Mouse (Mus musculus) retina, embryonic 14.5 days (tissue): ENCODE results near the gene Rnls.

Experiments
- DNase-seq: peaks from one replicate; pipeline ENCODE4 v3.0.0-alpha.2; 2015; ENCODE audit warnings: low spot score

Rnls gene

GRCm38 (mm10) chr19:33179595-33179994 is 212.5 kb downstream of the Rnls start:
- no peak for DNase-seq

DNA sequence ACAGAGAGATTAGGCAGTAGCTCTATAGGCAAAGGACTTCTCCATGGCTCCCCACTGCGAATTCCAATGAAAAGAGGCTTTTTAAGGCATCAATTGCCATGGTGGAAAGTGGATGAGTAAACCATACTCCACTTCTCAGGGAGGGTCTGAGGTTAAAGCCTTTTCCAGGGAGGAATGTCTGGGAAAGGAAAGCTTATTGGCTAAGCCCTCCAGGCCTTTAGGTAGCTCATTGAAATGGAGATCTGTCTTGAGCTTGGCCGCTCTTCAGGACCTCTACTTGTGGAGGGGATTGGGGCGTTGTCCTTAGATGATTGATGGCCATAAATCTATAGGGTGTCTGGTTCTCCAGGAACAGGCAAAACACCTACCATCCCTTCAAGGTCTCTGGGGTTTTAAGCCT is 213.2 kb downstream of the Rnls start:
- no peak for DNase-seq

GRCm38 (mm10) chr19:33178367-33178766 is 213.7 kb downstream of the Rnls start:
- DNase-seq = no peak

DNA sequence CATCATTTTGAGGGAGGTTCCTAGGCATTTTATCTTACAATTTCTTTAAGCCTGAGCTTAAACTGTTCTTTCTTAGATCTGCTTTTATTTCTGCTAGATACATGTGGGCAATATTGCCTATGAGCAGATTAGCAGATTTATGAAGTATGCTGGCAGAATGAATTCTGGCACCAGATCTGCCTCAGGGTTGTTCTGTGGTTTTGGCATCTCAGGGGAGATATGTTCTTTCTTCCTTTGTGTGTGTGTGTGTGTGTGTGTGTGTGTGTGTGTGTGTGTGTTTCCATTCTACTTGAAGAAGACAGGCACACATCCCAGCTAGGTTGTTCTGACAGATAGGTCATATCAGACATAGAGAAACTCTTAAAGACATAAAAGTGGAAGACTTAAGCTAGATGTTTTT is 218.1 kb downstream of the Rnls start:
- no peak for DNase-seq

- DNase-seq = peak; percentile 28
These were observed 222.2 kb downstream of the Rnls start for GRCm38 (mm10) chr19:33169881-33170280.

GRCm38 (mm10) chr19:33167528-33168264 is 224.4 kb downstream of the Rnls start:
- DNase-seq = no peak

GRCm38 (mm10) chr19:33164801-33165200 is 227.3 kb downstream of the Rnls start:
- DNase-seq = no peak

DNA sequence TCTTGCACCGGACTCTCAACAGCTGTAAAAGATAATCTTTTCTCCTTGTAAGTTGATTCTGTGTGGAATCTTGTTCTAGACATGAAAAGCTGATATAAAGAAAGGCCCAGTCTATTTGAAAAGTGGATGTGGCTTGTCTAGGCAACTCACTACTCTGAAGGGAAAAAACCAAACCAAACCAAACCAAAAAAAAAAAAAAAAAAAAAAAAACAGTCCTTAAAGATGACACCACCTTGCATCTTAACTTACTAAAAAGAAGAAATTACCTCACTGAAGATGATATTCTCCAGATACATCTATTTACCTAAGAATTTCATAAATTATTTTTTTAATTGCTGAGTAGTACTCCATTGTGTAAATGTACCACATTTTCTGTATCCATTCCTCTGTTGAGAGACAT is 230.2 kb downstream of the Rnls start:
- no peak for DNase-seq

GRCm38 (mm10) chr19:33159897-33160296 is 232.2 kb downstream of the Rnls start:
- no peak for DNase-seq

DNA sequence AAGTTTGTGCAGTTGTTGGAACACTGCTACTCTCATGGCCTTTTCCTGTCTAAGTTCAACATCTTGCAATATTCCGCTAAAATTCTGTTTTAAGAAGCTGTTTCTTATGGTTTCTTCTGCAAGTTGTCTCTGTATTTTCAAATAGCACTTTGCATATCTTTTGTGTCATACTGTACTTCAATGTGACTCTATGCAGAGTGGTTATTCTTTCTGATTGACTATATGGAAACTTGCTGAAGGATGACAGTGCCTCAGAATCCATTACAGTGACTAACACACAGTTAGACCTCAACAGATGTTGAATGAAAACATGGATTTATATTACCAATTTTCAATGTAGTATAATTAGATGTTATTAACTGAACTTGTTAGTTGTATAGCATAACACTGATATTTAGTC is 232.9 kb downstream of the Rnls start:
- DNase-seq = no peak

GRCm38 (mm10) chr19:33158234-33158633 is 233.9 kb downstream of the Rnls start:
- no peak for DNase-seq

- no peak for DNase-seq
These were observed 243.7 kb downstream of the Rnls start for GRCm38 (mm10) chr19:33148411-33148810.

- no peak for DNase-seq
These were observed 248.9 kb downstream of the Rnls start for GRCm38 (mm10) chr19:33143198-33143597.

DNA sequence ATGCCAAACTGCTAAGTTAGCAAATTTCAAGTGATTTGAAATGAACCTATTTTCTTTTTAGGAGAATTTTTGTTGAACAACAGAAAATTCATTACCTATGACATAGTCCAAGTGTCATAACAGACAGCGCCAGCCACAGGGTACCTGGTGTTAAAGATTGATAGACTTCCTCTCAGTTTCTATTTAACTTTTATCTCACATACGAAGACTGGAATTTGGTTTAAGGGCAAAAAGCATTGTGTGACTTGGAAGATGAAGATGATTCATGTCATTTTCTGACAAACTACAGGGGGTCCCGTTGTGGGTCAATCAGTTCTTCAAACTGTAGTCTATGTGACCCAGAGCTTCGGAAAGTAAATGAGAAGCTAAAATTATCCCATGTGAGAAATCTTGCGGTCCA is 254.8 kb downstream of the Rnls start:
- no peak for DNase-seq

DNA sequence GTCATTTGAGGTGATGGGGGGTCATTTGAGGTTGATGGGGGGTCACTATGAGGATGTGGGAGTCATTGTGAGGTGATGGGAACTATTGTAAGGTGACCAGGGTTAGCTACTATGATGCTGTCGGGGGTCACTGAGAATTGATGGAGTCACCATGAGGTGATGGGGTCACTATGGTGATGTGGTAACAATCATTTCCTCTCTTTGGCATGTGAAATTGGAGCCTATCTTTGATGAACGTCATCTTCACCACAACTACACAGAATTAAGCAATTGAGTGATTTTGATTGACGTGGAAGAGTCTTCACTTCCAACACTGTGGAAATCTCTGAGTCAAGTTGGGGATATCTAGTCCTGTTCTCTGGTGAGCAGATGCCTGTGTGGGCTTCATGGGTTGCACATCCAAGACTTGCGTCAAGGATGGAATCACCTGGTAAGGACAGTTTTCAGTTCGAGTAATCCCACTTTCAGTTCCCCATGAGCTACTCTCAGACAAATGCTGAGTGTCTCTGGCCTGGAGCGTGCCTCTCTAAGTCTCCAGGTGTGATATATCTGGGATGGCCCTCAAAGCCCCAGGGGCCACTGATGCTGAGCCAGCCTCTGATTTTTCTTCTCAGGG is 269.4 kb downstream of the Rnls start:
- DNase-seq = no peak

- DNase-seq = no peak
These were observed 272.1 kb downstream of the Rnls start for GRCm38 (mm10) chr19:33119947-33120346.

- no peak for DNase-seq
These were observed 273.2 kb downstream of the Rnls start for GRCm38 (mm10) chr19:33118898-33119297.

DNA sequence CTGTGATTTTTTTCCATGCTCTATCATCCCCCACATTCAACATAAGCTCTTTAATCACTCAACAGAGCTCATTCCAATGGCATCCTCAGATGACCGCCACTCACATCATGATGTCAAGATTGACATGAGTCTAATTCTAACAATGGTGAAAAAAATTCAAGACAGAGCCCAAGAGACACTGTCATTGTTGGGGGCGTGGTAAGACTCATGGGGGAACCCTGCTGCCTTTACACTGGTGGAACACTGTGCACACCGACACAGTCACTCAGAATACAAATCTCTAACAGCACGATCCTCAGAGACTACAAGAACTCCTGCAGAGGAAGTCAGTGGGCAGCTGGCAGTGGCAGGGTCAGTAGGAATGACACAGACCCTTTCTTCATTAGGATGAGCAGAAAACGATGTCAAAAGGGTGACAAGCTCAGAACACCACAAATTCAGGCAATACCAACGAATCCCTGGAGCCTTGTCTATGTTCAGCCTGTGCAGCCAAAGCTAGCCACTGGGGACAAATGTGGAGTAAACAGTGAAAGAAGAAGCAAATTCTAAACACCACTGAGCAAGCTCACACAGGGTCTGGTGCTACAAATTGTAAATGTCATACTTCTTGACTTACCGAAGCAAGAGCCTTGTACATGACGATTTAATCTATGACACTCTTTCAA is 277.3 kb downstream of the Rnls start:
- no peak for DNase-seq

DNA sequence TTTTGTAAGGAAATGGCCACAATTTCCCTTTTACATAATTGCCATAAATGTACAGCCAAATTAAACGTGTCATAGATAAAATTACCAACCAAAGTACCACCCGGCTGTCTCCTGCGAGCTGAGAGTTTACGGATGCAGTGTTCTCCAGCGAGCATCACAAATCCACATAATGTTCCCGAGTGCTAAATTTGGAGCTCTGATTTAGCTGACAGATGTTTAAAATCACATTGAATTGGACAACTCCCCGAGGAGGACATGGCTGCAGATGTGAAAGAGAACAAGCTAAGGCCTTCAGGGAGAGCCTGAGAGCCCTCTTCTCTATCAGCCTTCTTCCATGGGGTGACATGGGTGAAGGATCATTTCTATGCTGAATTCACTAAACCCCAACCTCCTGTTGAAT is 278.3 kb downstream of the Rnls start:
- no peak for DNase-seq

- no peak for DNase-seq
These were observed 281.7 kb downstream of the Rnls start for GRCm38 (mm10) chr19:33110404-33110803.

- peak; percentile 13 for DNase-seq
These were observed 282.1 kb downstream of the Rnls start for GRCm38 (mm10) chr19:33109941-33110371.

DNA sequence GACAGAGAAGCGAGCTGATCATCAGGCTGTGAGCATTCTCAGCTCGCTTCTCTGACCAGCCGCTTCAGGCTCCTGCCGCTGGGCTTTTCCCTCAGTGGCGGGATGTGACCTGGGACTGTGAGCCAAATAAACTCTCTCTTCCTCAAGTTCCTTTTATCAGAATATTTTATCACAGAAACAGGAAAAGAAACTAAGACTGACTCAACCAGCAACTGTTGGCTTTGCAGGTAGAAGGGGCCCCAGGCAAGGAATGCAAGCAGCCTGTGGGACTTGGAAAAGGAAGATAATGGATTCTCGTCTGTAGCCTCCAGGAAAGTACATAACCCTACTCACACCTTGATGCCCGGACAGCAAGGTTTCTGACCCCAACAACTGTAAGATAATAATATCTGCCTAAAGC is 283.0 kb downstream of the Rnls start:
- no peak for DNase-seq

DNA sequence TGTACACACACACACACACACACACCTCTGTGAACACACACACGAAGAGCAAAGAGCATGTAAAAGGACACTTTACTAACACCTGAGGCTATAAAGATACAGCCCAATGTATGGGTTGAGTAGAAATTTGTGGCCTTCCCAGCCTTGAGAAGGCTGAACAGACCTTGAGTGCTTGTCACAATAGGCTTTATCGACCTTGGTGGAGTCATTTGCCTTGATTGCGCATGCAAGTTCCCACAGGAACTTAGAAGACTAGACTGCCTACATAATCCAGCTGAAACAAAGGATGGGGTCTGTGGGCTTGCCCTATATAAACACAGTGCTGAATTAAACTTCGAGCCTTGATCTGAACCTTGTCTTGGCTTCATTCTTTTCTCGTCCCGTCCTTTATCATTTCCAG is 288.2 kb downstream of the Rnls start:
- DNase-seq = no peak
